Mouse (Mus musculus) heart, postnatal 10 days (tissue): Measurements from ENCODE around the gene Apobec2. TPM values are rescaled to one million over a fixed set of nuclear protein-coding genes. Genes with fewer than 3 reads are reported as not detected.
A peak's percentile ranks its signal among the peaks of the same experiment; 100 is the strongest.

ENCODE experiments used
- DNase-seq, 2 experiments: peaks; one replicate each; pipeline ENCODE4 v3.0.0; 2021
- intact Hi-C: fragments of 180-260 bp; cut with DNase I; formaldehyde crosslinking; loops from one replicate; pipeline ENCODE4 v1.15.1; 2025
- total RNA-seq, 2 experiments: library from RNA; stranded (reverse); gene quantifications; 2 replicates each; pipeline ENCODE4 v1.2.3; 2021

Apobec2 gene
- total RNA-seq, 2 experiments from 2014 or later = 227 to 228 TPM

- intact Hi-C loops = no loop called here
- no peak for DNase-seq
These were observed 22.4 kb downstream of the Apobec2 start for GRCm38 (mm10) chr17:48410299-48410785.

DNA sequence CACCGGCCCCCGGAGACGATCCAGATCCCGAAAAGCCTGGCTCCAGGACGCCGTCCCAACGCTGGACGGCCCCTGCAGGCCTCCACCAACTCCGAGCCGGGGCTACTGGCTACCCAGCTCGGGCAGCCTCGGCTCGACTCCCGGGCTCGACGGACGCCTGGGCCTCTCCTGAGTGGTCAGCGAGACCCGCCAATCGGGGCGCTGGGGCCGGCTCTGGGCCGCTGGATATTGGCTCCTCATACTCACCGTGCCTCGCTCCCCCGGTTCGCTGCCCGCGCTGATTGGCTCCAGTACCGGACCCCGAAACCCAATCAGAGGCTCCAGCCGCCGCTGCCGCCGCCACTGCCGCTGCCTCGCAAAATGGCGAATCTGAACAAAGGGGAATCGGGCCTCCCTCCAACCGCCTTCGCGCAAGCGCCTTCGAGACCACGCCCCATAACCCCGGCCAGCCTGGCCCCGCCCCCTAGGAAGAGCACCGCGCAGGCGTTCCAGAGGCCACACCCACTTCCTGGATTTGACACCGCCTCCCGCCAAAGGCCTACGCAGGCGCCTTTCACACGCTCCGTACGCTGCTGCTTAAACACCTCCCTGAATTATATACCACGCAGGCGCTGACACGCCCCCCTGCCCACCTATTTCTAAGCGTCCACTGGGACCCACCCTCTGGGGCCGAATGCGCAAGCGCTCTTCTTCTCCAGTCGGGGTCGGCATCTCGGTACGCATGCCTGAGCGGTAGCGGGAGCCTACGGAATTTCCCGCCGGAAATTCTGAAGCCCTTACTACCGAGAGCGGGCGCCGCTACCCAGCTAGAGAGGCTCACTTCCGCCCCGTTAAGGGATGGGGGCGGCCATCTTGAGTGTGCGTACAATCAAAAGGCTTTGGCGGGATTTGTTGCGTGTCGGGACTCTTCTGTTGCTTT, 23.1 kb downstream of the Apobec2 start, which contains the start of the genes Nfya and Oard1:
Nfya (minus strand) TSS at position 527 of the 919 bp plus-strand sequence.
Oard1 (plus strand) TSS at position 635 of the 919 bp plus-strand sequence.
- intact Hi-C loops = no loop called here
- peak; percentile 100 for DNase-seq

- DNase-seq = peak; percentile 81
- intact Hi-C loops = no loop called here
These were observed 24.0 kb downstream of the Apobec2 start for GRCm38 (mm10) chr17:48408526-48409291.

DNA sequence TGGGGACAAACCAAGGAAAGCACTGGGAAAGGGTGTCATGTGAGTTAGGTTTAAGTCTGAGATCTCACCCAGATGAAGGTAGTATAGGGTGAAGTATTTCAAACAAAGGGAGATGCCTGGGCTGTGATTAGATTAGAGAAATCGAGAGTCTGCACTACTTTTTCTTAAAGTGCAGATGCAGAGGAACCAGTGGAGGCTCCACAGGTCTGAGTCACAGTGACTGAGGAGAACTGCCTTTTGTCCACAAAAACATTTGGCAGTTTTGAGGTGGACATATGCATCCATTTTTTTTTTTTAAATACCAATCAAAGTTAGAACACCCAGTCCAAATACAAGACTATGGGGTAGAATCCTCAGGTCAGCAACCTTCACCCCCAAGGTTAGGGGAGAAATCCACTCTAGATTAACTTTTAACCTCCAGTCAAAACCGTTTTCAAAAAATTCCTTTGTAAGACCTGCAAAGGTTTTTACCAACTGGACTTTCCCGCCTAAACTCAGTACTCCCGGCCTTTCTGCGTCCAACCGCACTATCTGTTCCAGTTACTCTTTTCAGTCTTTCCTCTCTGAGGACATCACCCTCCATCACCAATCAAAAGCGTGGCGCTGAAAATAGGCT, 24.7 kb downstream of the Apobec2 start:
- intact Hi-C loops = no loop called here
- DNase-seq = no peak

- intact Hi-C loops = no loop called here
These were observed 25.6 kb downstream of the Apobec2 start for GRCm38 (mm10) chr17:48407154-48407553.

GRCm38 (mm10) chr17:48404706-48405105, 28.0 kb downstream of the Apobec2 start:
- intact Hi-C loops = no loop called here
- no peak for DNase-seq

More at GRCm38 (mm10) chr17:48407154-48407553, 25.6 kb downstream of the Apobec2 start:
- DNase-seq = no peak

- DNase-seq = no peak
- intact Hi-C loops = no loop called here
These were observed 28.9 kb downstream of the Apobec2 start for GRCm38 (mm10) chr17:48403848-48404247.

DNA sequence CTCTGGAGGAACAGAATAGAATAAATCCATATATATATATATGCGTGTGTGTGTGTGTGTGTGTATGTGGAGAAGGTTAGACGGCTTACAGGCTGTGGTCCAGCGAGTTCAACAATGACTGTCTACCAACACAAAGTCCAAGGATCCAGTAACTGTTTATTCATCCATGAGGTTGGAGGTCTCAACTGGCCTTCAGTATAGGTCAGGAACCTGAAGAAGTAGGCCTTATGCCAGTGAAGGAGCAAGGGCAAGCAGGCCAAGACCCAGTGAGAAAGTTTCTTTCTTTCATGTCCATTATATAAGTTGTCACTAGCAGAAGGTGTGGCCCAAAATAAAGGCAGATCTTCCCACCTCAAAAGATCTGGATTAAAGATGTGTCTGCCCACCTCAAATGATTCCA, 30.0 kb downstream of the Apobec2 start:
- intact Hi-C loops = no loop called here
- no peak for DNase-seq

- DNase-seq = no peak
These were observed 31.0 kb downstream of the Apobec2 start for GRCm38 (mm10) chr17:48401710-48402109.

GRCm38 (mm10) chr17:48392616-48393015, 40.1 kb downstream of the Apobec2 start:
- DNase-seq = no peak
- intact Hi-C loops = no loop called here

More at GRCm38 (mm10) chr17:48401710-48402109, 31.0 kb downstream of the Apobec2 start:
- intact Hi-C loops = no loop called here

DNA sequence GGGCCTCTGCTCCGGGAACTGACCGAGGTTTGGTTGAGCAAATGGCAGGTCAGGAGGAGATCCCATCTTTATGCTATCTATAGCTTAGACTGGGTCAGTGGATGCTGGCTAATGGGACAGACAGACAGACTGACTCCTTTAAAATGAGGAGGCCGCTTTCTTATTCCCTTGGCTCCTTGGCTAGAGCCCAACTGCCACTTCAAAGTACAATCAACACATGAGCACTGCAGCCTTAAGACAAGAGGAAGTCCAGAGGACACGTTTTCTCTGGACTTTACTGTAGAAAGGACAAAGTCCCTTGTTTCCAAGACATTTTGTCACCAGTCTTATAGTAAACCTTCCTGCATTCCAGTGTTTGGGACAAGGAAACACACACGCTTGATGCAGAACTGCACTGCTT, 41.3 kb downstream of the Apobec2 start:
- intact Hi-C loops = no loop called here
- DNase-seq = no peak

- intact Hi-C loops = no loop called here
- DNase-seq = no peak
These were observed 43.3 kb downstream of the Apobec2 start for GRCm38 (mm10) chr17:48389442-48389841.

DNA sequence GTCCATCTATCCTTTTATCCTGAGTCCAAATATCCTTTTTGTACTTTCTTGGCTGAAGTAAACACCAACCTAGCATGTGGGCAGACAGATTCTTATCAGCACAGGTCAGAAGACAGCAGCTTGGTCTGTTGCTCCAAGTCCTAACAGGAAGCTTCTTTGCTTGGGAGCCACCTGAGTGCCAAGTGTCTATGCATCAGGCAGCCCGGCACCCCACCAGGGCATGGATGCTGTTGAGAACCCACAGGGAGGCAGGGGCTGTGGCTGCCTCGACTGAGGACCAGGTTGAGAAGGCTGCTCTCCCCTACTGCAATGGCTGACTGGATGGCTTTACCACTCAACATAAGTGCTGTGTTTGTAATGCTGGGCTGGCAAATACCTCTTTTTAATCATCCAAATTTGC, 44.1 kb downstream of the Apobec2 start:
- no peak for DNase-seq
- intact Hi-C loops = no loop called here

GRCm38 (mm10) chr17:48385786-48386461, 46.8 kb downstream of the Apobec2 start:
- DNase-seq = no peak
- intact Hi-C loops = no loop called here

DNA sequence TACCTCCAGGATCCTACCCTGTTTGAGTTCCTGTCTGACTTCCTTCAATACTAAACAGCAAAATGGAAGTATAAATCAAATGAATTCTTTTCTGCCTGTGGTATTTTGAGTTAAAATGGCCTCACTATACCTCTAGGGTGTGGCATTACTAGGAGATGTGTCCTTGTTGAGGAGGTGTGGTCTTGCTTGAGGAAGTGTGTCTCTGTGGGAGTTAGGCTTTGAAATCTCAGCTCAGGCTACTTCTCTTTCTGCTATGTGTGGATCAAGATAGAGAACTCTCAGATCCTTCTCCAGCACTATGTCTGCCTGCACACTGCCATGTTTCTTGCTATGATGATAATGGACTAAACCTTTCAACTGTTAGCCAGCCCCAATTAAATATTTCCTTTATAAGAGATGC, 53.7 kb downstream of the Apobec2 start:
- intact Hi-C loops = no loop called here
- no peak for DNase-seq

- intact Hi-C loops = no loop called here
- no peak for DNase-seq
These were observed 56.6 kb downstream of the Apobec2 start for GRCm38 (mm10) chr17:48376102-48376501.

GRCm38 (mm10) chr17:48372987-48373386, 59.7 kb downstream of the Apobec2 start:
- intact Hi-C loops = no loop called here
- DNase-seq = no peak

DNA sequence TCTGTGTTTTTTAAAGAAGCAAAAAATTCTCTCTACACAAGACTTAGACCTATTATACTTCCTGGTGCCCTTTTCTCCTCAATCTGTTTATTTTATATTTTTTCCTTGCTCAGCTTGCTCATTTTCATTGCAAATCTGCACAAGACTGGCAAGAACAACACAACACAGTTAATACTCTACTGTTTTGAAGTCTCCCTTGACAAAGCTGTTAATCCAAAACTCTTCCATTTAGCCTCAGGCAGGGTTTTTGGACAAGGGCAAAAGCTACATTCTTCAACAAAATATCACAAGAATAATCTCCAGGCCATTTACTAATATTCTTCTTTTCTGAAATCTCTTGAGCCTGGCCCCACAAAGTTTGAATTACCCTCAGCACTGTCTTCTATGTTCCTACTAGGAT, 61.1 kb downstream of the Apobec2 start:
- intact Hi-C loops = no loop called here
- no peak for DNase-seq
